Mouse (Mus musculus): ENCODE results near the gene Eif6. TPM values are rescaled to one million over a fixed set of nuclear protein-coding genes. Genes with fewer than 3 reads are reported as not detected.

Gene Eif6
- polyA plus RNA-seq, 1 experiment from 2014 or later: 20.9 TPM

Other genes starting within 250 kb of the Eif6 start
- 13.3 to 14.6 TPM (median 14.0 TPM) in 3 replicates for gene Gss, start 234.1 kb downstream of the Eif6 start, polyA plus RNA-seq (2018)
- not detected in 3 replicates for gene Myh7b, start 215.7 kb downstream of the Eif6 start, polyA plus RNA-seq (2018)
- gene Trpc4ap, start 134.5 kb downstream of the Eif6 start, polyA plus RNA-seq (2018): 75.1 to 96.9 TPM (median 95.0 TPM) in 3 replicates
- 36.4 to 53.2 TPM (median 42.4 TPM) in 3 replicates for gene Edem2, start 97.5 kb downstream of the Eif6 start, polyA plus RNA-seq (2018)
- gene Gm17581, start 91.1 kb downstream of the Eif6 start, polyA plus RNA-seq (2018): not detected in 3 replicates
- gene Procr, start 75.8 kb downstream of the Eif6 start, polyA plus RNA-seq (2018): 2.1 to 2.6 TPM (median 2.5 TPM) in 3 replicates
- gene Mmp24, start 51.6 kb downstream of the Eif6 start, polyA plus RNA-seq (2018): 0.04 TPM in 1 of 3 replicates, not detected in the others
- gene BC029722, start 7.5 kb downstream of the Eif6 start, polyA plus RNA-seq (2018): 37.9 to 45.5 TPM (median 39.4 TPM) in 3 replicates
- not detected in 3 replicates for gene Fam83c, start 7.9 kb upstream of the Eif6 start, polyA plus RNA-seq (2018)
- gene Uqcc1, start 103.4 kb upstream of the Eif6 start, polyA plus RNA-seq (2018): 27.3 to 47.7 TPM (median 28.7 TPM) in 3 replicates
- not detected in 3 replicates for gene Gm15557, start 113.8 kb upstream of the Eif6 start, polyA plus RNA-seq (2018)
- gene Gdf5, start 118.4 kb upstream of the Eif6 start, polyA plus RNA-seq (2018): not detected in 3 replicates
- 55.2 to 100 TPM (median 84.4 TPM) in 3 replicates for gene Cep250, start 129.5 kb upstream of the Eif6 start, polyA plus RNA-seq (2018)
- 0.32 to 1.0 TPM (median 0.37 TPM) in 3 replicates for gene 6430550D23Rik, start 181.1 kb upstream of the Eif6 start, polyA plus RNA-seq (2018)
- 160 to 212 TPM (median 187 TPM) in 3 replicates for gene Ergic3, start 181.1 kb upstream of the Eif6 start, polyA plus RNA-seq (2018)
- gene Fer1l4, start 226.0 kb upstream of the Eif6 start, polyA plus RNA-seq (2018): not detected in 3 replicates
- 0.35 TPM in 1 of 3 replicates, not detected in the others for gene Spag4, start 238.2 kb upstream of the Eif6 start, polyA plus RNA-seq (2018)

Data from macrophage (primary cell).